Mouse (Mus musculus) adrenal gland, postnatal 10 days (tissue): ENCODE data around the gene Traip. TPM values are rescaled to one million over a fixed set of nuclear protein-coding genes. Genes with fewer than 3 reads are reported as not detected.
A peak's percentile ranks its signal among the peaks of the same experiment; 100 is the strongest.
"Not testable (repeated sequence)": the region's sequence is repeated elsewhere in the genome, so short reads cannot be mapped to it uniquely, and the experiment has no call there.

Experiments used
- DNase-seq: peaks from one replicate; pipeline ENCODE4 v3.0.0; 2021; ENCODE audit warnings: mixed read lengths
- total RNA-seq, 2 experiments: library from RNA; stranded (reverse); gene quantifications; 2 replicates each; pipeline ENCODE4 v1.2.3; 2021

Traip gene
- total RNA-seq, 2 experiments from 2014 or later = 5.1 to 7.4 TPM

- DNase-seq = peak; percentile 100
Observed at GRCm38 (mm10) chr9:108001922-108002770, 52.2 kb downstream of the Traip start, which contains the start of gene Ip6k1. Ip6k1 (plus strand) TSS chr9:108002501.

- peak; percentile 65 for DNase-seq
Observed at GRCm38 (mm10) chr9:108002778-108003530, 53.0 kb downstream of the Traip start.

GRCm38 (mm10) chr9:108003531-108003890, 53.6 kb downstream of the Traip start:
- DNase-seq = peak; percentile 30

- DNase-seq = no peak
Observed at GRCm38 (mm10) chr9:108008041-108008440, 58.1 kb downstream of the Traip start.

GRCm38 (mm10) chr9:108010385-108010784, 60.4 kb downstream of the Traip start:
- DNase-seq = no peak

- DNase-seq = not testable (repeated sequence)
Observed at GRCm38 (mm10) chr9:108013577-108013976, 63.6 kb downstream of the Traip start.

- no peak for DNase-seq
Observed at GRCm38 (mm10) chr9:108017127-108017526, 67.2 kb downstream of the Traip start.

GRCm38 (mm10) chr9:108020741-108021140, 70.8 kb downstream of the Traip start:
- no peak for DNase-seq

Other genes starting within 250 kb of the Traip start
- 10 to 100 TPM; 20.2 to 24.8 TPM for gene Sema3f, start 239.7 kb upstream of the Traip start, total RNA-seq
- 100 to 1,000 TPM in 1 of 2 experiments, 10 to 100 TPM in 1; 97.7 to 131 TPM for gene Rbm5, start 179.1 kb upstream of the Traip start, total RNA-seq
- gene Rbm6, start 76.9 kb upstream of the Traip start, total RNA-seq = 10 to 100 TPM; 35.9 to 56.7 TPM
- 10 to 100 TPM; 11.1 to 13.1 TPM for gene Mon1a, start 62.0 kb upstream of the Traip start, total RNA-seq
- gene Mst1r, start 43.3 kb upstream of the Traip start, total RNA-seq = 1 to 10 TPM; 5.6 to 8.5 TPM
- not detected for gene Actl11, start 21.7 kb upstream of the Traip start, total RNA-seq
- gene Camkv, start 14.5 kb upstream of the Traip start, total RNA-seq = 1 to 10 TPM; 1.6 to 2.7 TPM
- 10 to 100 TPM; 19.0 to 22.5 TPM for gene Uba7, start 25.4 kb downstream of the Traip start, total RNA-seq
- gene Gm20661, start 32.9 kb downstream of the Traip start, total RNA-seq = under 1 TPM; 0.48 to 0.85 TPM
- gene Inka1, start 35.7 kb downstream of the Traip start, total RNA-seq = 10 to 100 TPM; 18.6 to 18.7 TPM
- gene Cdhr4, start 42.4 kb downstream of the Traip start, total RNA-seq = 1 to 10 TPM; 1.7 to 2.6 TPM
- gene Gm20662, start 46.2 kb downstream of the Traip start, total RNA-seq = 1 to 10 TPM; 1.1 to 1.6 TPM
- 10 to 100 TPM; 88.7 to 97.3 TPM for gene Ip6k1, start 52.4 kb downstream of the Traip start, total RNA-seq
- 10 to 100 TPM; 18.5 to 21.0 TPM for gene Gmppb, start 99.1 kb downstream of the Traip start, total RNA-seq
- 1 to 10 TPM; 2.7 to 3.4 TPM for gene Amigo3, start 103.0 kb downstream of the Traip start, total RNA-seq
- 10 to 100 TPM; 12.8 to 28.1 TPM for gene Mst1, start 130.3 kb downstream of the Traip start, total RNA-seq
- gene Rnf123, start 133.2 kb downstream of the Traip start, total RNA-seq = 10 to 100 TPM; 54.3 to 71.9 TPM
- 10 to 100 TPM; 72.2 to 81.8 TPM for gene Apeh, start 144.5 kb downstream of the Traip start, total RNA-seq
- 1 to 10 TPM; 1.7 to 2.7 TPM for gene Bsn, start 240.2 kb downstream of the Traip start, total RNA-seq